Mouse (Mus musculus) erythroblast, embryonic 14.5 days (primary cell): ENCODE results near the gene Inpp5a.

Experiments used
- GATA1 ChIP-seq: IDR thresholded peaks from 2 replicates; pipeline ENCODE4 v1.6.1; 2012; ENCODE audit warnings: low read length, inconsistent platforms, mixed read lengths
- TAL1 ChIP-seq: IDR thresholded peaks from 3 replicates; pipeline ENCODE4 v1.6.1; 2012; ENCODE audit warnings: low read length, inconsistent platforms, mixed read lengths

DNA sequence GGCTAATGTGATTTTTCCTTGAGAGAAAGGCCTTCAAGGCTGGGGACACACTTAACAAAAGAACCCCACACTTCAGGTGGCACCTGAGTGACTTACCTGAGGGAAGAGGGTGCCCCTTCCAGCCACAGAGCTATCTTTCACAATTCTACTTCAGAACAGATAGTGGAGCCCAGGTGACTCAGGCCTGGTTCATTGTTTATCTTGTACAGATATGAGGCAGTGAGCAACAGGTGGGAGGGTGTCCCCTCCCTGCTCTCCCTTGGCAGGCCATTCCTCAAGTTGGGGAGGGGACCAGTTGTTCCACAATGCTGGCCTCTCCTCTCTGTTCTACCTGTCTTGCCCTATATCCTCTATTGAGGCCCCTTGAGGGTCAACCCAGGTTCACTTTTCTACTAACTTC is 17.5 kb upstream of the Inpp5a start:
- TF ChIP-seq GATA1 (no peak), TAL1 (no peak)
